Mouse (Mus musculus): ENCODE results near the gene Ubl3.

- TF ChIP-seq POLR2A (IDR thresholded peaks at IDR 0.05; ENCODE audit: borderline replicate concordance, extremely low read depth, low read depth, low read length) = no peak
- no peak for TF ChIP-seq CTCF (IDR thresholded peaks at IDR 0.05; ENCODE audit: insufficient read depth, low read length)
Measured at GRCm38 (mm10) chr5:148572676-148573075, 20.1 kb upstream of the Ubl3 start.

Measured in lung, adult 2 months (tissue).